Mouse (Mus musculus) kidney, adult 8-10 months (tissue): ENCODE measurements at regions not wholly inside any gene's neighbourhood (a gene's known extent, or its start where the extent isn't known, plus 50 kb on each side); places are given as distances from the start of the nearest gene placed in this dataset.
A peak's percentile ranks its signal among the peaks of the same experiment; 100 is the strongest.

ENCODE experiments used
- DNase-seq, 2 experiments: peaks; one replicate each; pipeline ENCODE4 v3.0.0; 2022

- peak in 1 of 2 experiments; percentile 61 for DNase-seq
Measured at GRCm38 (mm10) chr17:83959159-83959848, 111.5 kb upstream of the Haao start.

GRCm38 (mm10) chr17:83958706-83959105, 110.9 kb upstream of the Haao start:
- peak; percentile 83 to 85 for DNase-seq

- no peak for DNase-seq
Measured at GRCm38 (mm10) chr17:83957661-83958540, 110.1 kb upstream of the Haao start.

GRCm38 (mm10) chr17:83956821-83957565, 109.2 kb upstream of the Haao start:
- DNase-seq = peak in 1 of 2 experiments; percentile 49

GRCm38 (mm10) chr17:83955978-83956377, 108.2 kb upstream of the Haao start:
- DNase-seq = peak; percentile 84 to 86

- peak; percentile 58 to 76 for DNase-seq
Measured at GRCm38 (mm10) chr17:83955058-83955697, 107.4 kb upstream of the Haao start.

GRCm38 (mm10) chr17:83954291-83955057, 106.7 kb upstream of the Haao start:
- DNase-seq = peak; percentile 83 to 88

GRCm38 (mm10) chr17:83953656-83954055, 105.9 kb upstream of the Haao start:
- DNase-seq = peak in 1 of 2 experiments; percentile 33

GRCm38 (mm10) chr17:83946718-83947117, 99.0 kb upstream of the Haao start:
- no peak for DNase-seq

GRCm38 (mm10) chr17:83939344-83939743, 91.6 kb upstream of the Haao start:
- DNase-seq = no peak

GRCm38 (mm10) chr17:83938671-83939244, 91.0 kb upstream of the Haao start:
- DNase-seq = peak; percentile 76 to 87

- DNase-seq = peak in 1 of 2 experiments; percentile 50
Measured at GRCm38 (mm10) chr17:83937576-83937975, 89.8 kb upstream of the Haao start.

GRCm38 (mm10) chr17:83936677-83937076, 88.9 kb upstream of the Haao start:
- no peak for DNase-seq

GRCm38 (mm10) chr17:83935969-83936368, 88.2 kb upstream of the Haao start:
- no peak for DNase-seq

GRCm38 (mm10) chr17:83935232-83935631, 87.5 kb upstream of the Haao start:
- peak in 1 of 2 experiments; percentile 60 for DNase-seq

GRCm38 (mm10) chr17:83933743-83934142, 86.0 kb upstream of the Haao start:
- no peak for DNase-seq

GRCm38 (mm10) chr17:83930401-83930800, 82.6 kb upstream of the Haao start:
- DNase-seq = no peak

- DNase-seq = no peak
Measured at GRCm38 (mm10) chr17:83927749-83928387, 80.1 kb upstream of the Haao start.

GRCm38 (mm10) chr17:83924259-83924922, 76.6 kb upstream of the Haao start:
- DNase-seq = no peak

- no peak for DNase-seq
Measured at GRCm38 (mm10) chr17:83920894-83921293, 73.1 kb upstream of the Haao start.
